Mouse (Mus musculus) hindbrain, embryonic 10.5 days (tissue): ENCODE measurements around the gene Ndufb6. TPM values are rescaled to one million over a fixed set of nuclear protein-coding genes. Genes with fewer than 3 reads are reported as not detected.

Experiments used
- DNase-seq: peaks from one replicate; pipeline ENCODE4 v3.0.0-alpha.2; 2017; ENCODE audit warnings: low spot score
- H3K27ac ChIP-seq: fragments of 300-500 bp; sonication (generic); 2 replicates; pipeline ENCODE4 v1.5.1; 2016; ENCODE audit warnings: mild to moderate bottlenecking, moderate library complexity
- H3K27me3 ChIP-seq: fragments of 300-500 bp; sonication (generic); 2 replicates; pipeline ENCODE4 v1.6.1; 2016; ENCODE audit warnings: mild to moderate bottlenecking; ENCODE audit not compliant: poor library complexity, insufficient read depth, severe bottlenecking
- H3K36me3 ChIP-seq: fragments of 300-500 bp; sonication (generic); 2 replicates; pipeline ENCODE4 v1.6.1; 2016; ENCODE audit warnings: mild to moderate bottlenecking, moderate library complexity
- H3K4me1 ChIP-seq: fragments of 300-500 bp; sonication (generic); replicated peaks from 2 replicates; pipeline ENCODE4 v1.6.1; 2016; ENCODE audit warnings: mild to moderate bottlenecking
- H3K4me3 ChIP-seq: fragments of 300-500 bp; sonication (generic); 2 replicates; pipeline ENCODE4 v1.5.1; 2016; ENCODE audit warnings: mild to moderate bottlenecking, moderate library complexity
- H3K9me3 ChIP-seq: fragments of 300-500 bp; sonication (generic); 2 replicates; pipeline ENCODE4 v1.6.1; 2016; ENCODE audit warnings: mild to moderate bottlenecking, moderate library complexity
- WGBS: fragments of 180-500 bp; shearing (Covaris S2); methylation state at CpG from one replicate; pipeline ENCODE4 v1.1.7; 2016; 5-methylcytosine and 5-hydroxymethylcytosine counted together
- polyA plus RNA-seq: library from polyadenylated mRNA; unstranded; fragments of >200 nt; fragmentation: Nextera tagmentation; extraction: Ambion mirVana; gene quantifications from 2 replicates; pipeline ENCODE4 v1.2.1, GENCODE M21; 2016

Gene Ndufb6
- polyA plus RNA-seq, 1 experiment from 2014 or later: 344 TPM

DNA sequence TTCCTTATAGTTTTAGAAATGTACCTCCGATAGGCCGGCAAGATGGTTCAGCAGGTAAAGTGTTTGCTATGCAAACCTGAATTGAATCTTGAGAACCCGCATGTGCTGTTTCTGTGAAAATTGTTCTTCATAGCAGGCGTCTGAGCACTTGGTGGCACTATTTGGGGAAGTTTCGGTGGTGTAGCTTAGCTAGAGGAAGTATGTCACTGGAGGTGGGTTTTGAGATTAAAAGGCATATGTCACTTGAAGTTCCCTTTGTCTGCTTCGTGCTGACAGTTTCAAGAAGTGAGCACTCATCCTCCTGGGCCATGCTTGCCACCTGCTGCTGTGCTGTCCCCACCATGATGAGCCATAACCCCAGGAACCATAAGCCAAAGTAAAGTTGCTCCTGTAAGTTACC, 8.2 kb upstream of the Ndufb6 start:
- Histone ChIP-seq H3K27me3 (no peaks in the 10 kb centered on the region), H3K27ac (no peak overlapping the region), H3K4me3 (no peak overlapping the region), H3K9me3 (peaks cover 6% of the 10 kb centered on the region; the same call in 1 of the 2 replicates), H3K36me3 (no peaks in the 10 kb centered on the region), H3K4me1 (no peaks in the 10 kb centered on the region)
- no peak for DNase-seq
- WGBS: 80% methylated on average over 6 of the region's 6 CpGs

GRCm38 (mm10) chr4:40285582-40285981, 6.4 kb upstream of the Ndufb6 start:
- H3K27ac ChIP-seq: no peak overlapping the region
- H3K27me3 ChIP-seq: no peaks in the 10 kb centered on the region
- DNase-seq: peak; percentile 39
- no peak overlapping the region for H3K4me3 ChIP-seq
- 28% methylated on average over 4 of the region's 4 CpGs for WGBS
- H3K36me3 ChIP-seq: no peaks in the 10 kb centered on the region
- H3K9me3 ChIP-seq: peaks cover 4% of the 10 kb centered on the region; the same call in 1 of the 2 replicates
- no peaks in the 10 kb centered on the region for H3K4me1 ChIP-seq

GRCm38 (mm10) chr4:40278880-40279275, 343 bp downstream of the Ndufb6 start:
- no peaks in the 10 kb centered on the region for H3K9me3 ChIP-seq
- H3K27me3 ChIP-seq: no peaks in the 10 kb centered on the region
- peak overlapping the region; percentile 89 for H3K27ac ChIP-seq
- H3K4me1 ChIP-seq: peaks cover 16% of the 10 kb centered on the region
- H3K4me3 ChIP-seq: peak overlapping the region; percentile 95
- no peak for DNase-seq
- under 1% methylated on average over 21 of the region's 21 CpGs for WGBS
- peaks cover 27% of the 10 kb centered on the region for H3K36me3 ChIP-seq

- under 1% methylated on average over 38 of the region's 38 CpGs for WGBS
- peaks cover 19% of the 10 kb centered on the region for H3K4me1 ChIP-seq
- DNase-seq: peak; percentile 97
- H3K27me3 ChIP-seq: no peaks in the 10 kb centered on the region
- H3K27ac ChIP-seq: peak within 1 kb of the TSS; percentile 95
- peak within 1 kb of the TSS; percentile 71 for H3K4me3 ChIP-seq
- H3K9me3 ChIP-seq: no peaks in the 10 kb centered on the region
- peaks cover 48% of the 10 kb centered on the region for H3K36me3 ChIP-seq
Observed at GRCm38 (mm10) chr4:40269430-40270032, 9.7 kb downstream of the Ndufb6 start, which contains the start of the genes Smim27 and Topors. Smim27 (plus strand) TSS chr4:40269579. Topors (minus strand) TSS chr4:40269850.

DNA sequence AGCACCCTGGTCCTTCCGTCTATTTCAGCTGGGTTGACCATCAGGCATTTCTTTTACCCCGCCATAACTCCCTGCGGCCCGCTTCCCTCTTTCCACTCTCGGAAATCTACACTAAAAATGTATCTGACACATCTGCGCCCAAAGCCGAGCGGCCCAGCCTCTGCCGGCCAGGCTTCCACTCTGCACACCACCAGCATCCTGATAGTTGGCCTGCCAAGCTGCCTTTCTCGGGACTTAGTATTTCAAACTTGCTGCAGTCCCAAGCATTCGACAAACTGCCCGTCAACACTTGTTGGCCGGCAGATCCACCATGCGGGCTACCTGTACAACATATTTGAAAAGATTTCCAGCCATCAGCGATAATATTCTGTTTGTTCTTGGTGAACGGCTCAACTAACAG, 10.4 kb downstream of the Ndufb6 start:
- Histone ChIP-seq H3K4me1 (peaks cover 19% of the 10 kb centered on the region), H3K27ac (peak overlapping the region; percentile 95), H3K9me3 (no peaks in the 10 kb centered on the region), H3K4me3 (peak overlapping the region; percentile 71), H3K36me3 (peaks cover 46% of the 10 kb centered on the region), H3K27me3 (no peaks in the 10 kb centered on the region)
- no peak for DNase-seq
- under 1% methylated on average over 16 of the region's 16 CpGs for WGBS

- WGBS: under 1% methylated on average over 49 of the region's 50 CpGs
- Histone ChIP-seq H3K4me1 (peaks cover 19% of the 10 kb centered on the region), H3K4me3 (peak overlapping the region; percentile 71), H3K36me3 (peaks cover 46% of the 10 kb centered on the region), H3K27me3 (no peaks in the 10 kb centered on the region), H3K9me3 (no peaks in the 10 kb centered on the region), H3K27ac (peak overlapping the region; percentile 95)
- DNase-seq: peak; percentile 97
Observed at GRCm38 (mm10) chr4:40268204-40268813, 10.9 kb downstream of the Ndufb6 start.

- no peak for DNase-seq
- Histone ChIP-seq H3K27ac (peak overlapping the region; percentile 95), H3K9me3 (no peaks in the 10 kb centered on the region), H3K36me3 (peaks cover 51% of the 10 kb centered on the region), H3K4me3 (peak overlapping the region; percentile 71), H3K4me1 (peaks cover 19% of the 10 kb centered on the region), H3K27me3 (no peaks in the 10 kb centered on the region)
- 77% methylated on average over 7 of the region's 7 CpGs for WGBS
Observed at GRCm38 (mm10) chr4:40267681-40268080, 11.5 kb downstream of the Ndufb6 start.

GRCm38 (mm10) chr4:40264321-40264720, 14.9 kb downstream of the Ndufb6 start:
- Histone ChIP-seq H3K4me3 (no peak overlapping the region), H3K36me3 (peaks cover 82% of the 10 kb centered on the region), H3K9me3 (no peaks in the 10 kb centered on the region), H3K27ac (no peak overlapping the region), H3K4me1 (peaks cover 19% of the 10 kb centered on the region), H3K27me3 (no peaks in the 10 kb centered on the region)
- WGBS: 91% methylated on average over 1 of the region's 1 CpGs
- DNase-seq: no peak

DNA sequence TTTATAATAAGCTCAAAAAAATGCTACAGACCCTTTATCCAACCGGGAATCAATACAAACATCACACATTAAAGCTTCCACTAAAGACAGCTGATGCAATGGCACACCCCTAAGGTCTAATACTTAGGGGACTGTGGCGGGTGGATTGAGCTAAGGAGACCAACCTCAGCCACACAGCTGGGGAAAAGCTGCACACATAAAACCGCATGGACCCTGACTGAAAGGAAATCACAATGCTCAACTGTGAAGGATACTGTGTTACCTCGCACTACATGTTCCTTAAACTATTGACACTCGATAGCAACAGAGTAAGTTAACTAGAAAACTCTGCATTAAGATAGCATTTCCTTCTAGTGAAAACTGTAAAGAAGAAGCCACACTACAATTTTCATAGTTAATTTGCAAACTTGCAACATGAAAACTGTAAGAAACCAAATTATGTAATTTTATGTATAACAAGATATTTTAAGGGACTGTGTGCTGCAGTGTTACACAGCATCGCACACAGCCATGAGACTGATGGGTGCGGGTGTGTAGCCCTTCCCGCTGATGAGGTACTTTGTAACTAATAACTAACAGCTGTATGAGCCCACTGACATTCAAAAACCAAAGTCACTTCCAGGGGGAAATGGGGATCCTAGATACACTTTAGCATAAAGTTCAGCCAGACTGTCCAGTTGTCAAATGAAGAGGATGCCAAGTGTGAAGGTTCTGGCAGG, 24.7 kb downstream of the Ndufb6 start:
- Histone ChIP-seq H3K27ac (no peak overlapping the region), H3K4me1 (no peaks in the 10 kb centered on the region), H3K4me3 (no peak overlapping the region), H3K27me3 (no peaks in the 10 kb centered on the region), H3K36me3 (peaks cover 23% of the 10 kb centered on the region), H3K9me3 (no peaks in the 10 kb centered on the region)
- no peak for DNase-seq
- WGBS: 87% methylated on average over 8 of the region's 8 CpGs

- Histone ChIP-seq H3K9me3 (no peaks in the 10 kb centered on the region), H3K27ac (no peak overlapping the region), H3K4me3 (no peak overlapping the region), H3K27me3 (no peaks in the 10 kb centered on the region), H3K36me3 (peaks cover 15% of the 10 kb centered on the region), H3K4me1 (no peaks in the 10 kb centered on the region)
- no peak for DNase-seq
- WGBS: 93% methylated on average over 2 of the region's 2 CpGs
Observed at GRCm38 (mm10) chr4:40253766-40254165, 25.5 kb downstream of the Ndufb6 start.

GRCm38 (mm10) chr4:40250984-40251383, 28.2 kb downstream of the Ndufb6 start:
- H3K4me1 ChIP-seq: no peaks in the 10 kb centered on the region
- no peak overlapping the region for H3K27ac ChIP-seq
- H3K4me3 ChIP-seq: no peak overlapping the region
- H3K9me3 ChIP-seq: no peaks in the 10 kb centered on the region
- no peaks in the 10 kb centered on the region for H3K27me3 ChIP-seq
- DNase-seq: no peak
- no peaks in the 10 kb centered on the region for H3K36me3 ChIP-seq
- WGBS: 93% methylated on average over 5 of the region's 5 CpGs

- DNase-seq: no peak
- 85% methylated on average over 8 of the region's 8 CpGs for WGBS
- Histone ChIP-seq H3K9me3 (no peaks in the 10 kb centered on the region), H3K36me3 (no peaks in the 10 kb centered on the region), H3K27ac (no peak overlapping the region), H3K27me3 (no peaks in the 10 kb centered on the region), H3K4me1 (peaks cover 12% of the 10 kb centered on the region), H3K4me3 (no peak overlapping the region)
Observed at GRCm38 (mm10) chr4:40244035-40244434, 35.2 kb downstream of the Ndufb6 start.

DNA sequence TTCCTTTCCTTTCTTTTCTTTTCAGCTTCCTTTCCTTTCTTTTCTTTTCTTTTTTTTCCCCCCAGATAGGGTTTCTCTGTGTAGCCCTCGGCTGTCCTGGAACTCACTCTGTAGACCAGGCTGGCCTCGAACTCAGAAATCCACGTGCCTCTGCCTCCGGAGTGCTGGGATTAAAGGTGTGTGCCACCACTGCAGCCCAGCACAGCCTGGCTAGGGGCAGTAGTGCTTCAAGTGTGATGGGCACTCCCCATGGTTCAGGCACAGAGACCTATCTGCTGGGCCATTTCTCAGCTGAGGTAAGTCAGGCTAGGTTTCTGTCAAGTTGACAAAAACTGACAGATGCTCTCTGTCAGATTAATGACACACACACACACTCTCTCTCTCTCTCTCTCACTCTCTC, 36.2 kb downstream of the Ndufb6 start:
- H3K9me3 ChIP-seq: no peaks in the 10 kb centered on the region
- peaks cover 20% of the 10 kb centered on the region for H3K4me1 ChIP-seq
- H3K4me3 ChIP-seq: no peak overlapping the region
- no peaks in the 10 kb centered on the region for H3K36me3 ChIP-seq
- no peak overlapping the region for H3K27ac ChIP-seq
- H3K27me3 ChIP-seq: no peaks in the 10 kb centered on the region
- no peak for DNase-seq
- 82% methylated on average over 4 of the region's 4 CpGs for WGBS
